Mouse (Mus musculus) spleen, adult 2 months (tissue): ENCODE data around the gene Tuba1c. TPM values are rescaled to one million over a fixed set of nuclear protein-coding genes. Genes with fewer than 3 reads are reported as not detected.

Experiments
- DNase-seq, 2 experiments: peaks; one replicate each; pipeline versions ENCODE4 v3.0.0 to v3.0.0-alpha.2; 2012 to 2021; ENCODE audit warnings: low spot score in 2 of 2, low read depth in 1 of 2
- H3K27ac ChIP-seq: fragments of 200-500 bp; 2 replicates; pipeline ENCODE4 v1.5.1; 2012; ENCODE audit warnings: low read length, inconsistent platforms; ENCODE audit not compliant: insufficient read depth
- H3K27me3 ChIP-seq: fragments of 200-500 bp; 2 replicates; pipeline ENCODE4 v1.6.1; 2012; ENCODE audit warnings: mild to moderate bottlenecking, moderate library complexity, low read length, inconsistent platforms; ENCODE audit not compliant: control insufficient read depth, insufficient read depth
- H3K36me3 ChIP-seq: fragments of 200-500 bp; 2 replicates; pipeline ENCODE4 v1.6.1; 2012; ENCODE audit warnings: mild to moderate bottlenecking, low read length, inconsistent platforms; ENCODE audit not compliant: control insufficient read depth, insufficient read depth
- H3K4me1 ChIP-seq: fragments of 200-500 bp; 2 replicates; pipeline ENCODE4 v1.6.1; 2011; ENCODE audit warnings: inconsistent platforms; ENCODE audit not compliant: control insufficient read depth, insufficient read depth, insufficient read length
- H3K4me3 ChIP-seq: fragments of 200-500 bp; 2 replicates; pipeline ENCODE4 v1.5.1; 2011; ENCODE audit warnings: mild to moderate bottlenecking, inconsistent platforms; ENCODE audit not compliant: insufficient read depth, insufficient read length; ENCODE audit errors: extremely low read depth
- CTCF ChIP-seq: fragments of 200-500 bp; IDR thresholded peaks from 2 replicates; pipeline ENCODE4 v1.5.1; 2011; ENCODE audit warnings: mild to moderate bottlenecking, inconsistent platforms; ENCODE audit not compliant: insufficient read depth, insufficient read length, insufficient replicate concordance; ENCODE audit errors: extremely low read depth
- POLR2A ChIP-seq: fragments of 200-500 bp; IDR thresholded peaks from 2 replicates; pipeline ENCODE4 v1.6.1; 2011; ENCODE audit warnings: low read depth, low read length, inconsistent platforms
- WGBS: fragments of 180-500 bp; shearing (Covaris S2); methylation state at CpG from one replicate; pipeline ENCODE4 v1.1.7; 2018; 5-methylcytosine and 5-hydroxymethylcytosine counted together
- polyA plus RNA-seq: library from polyadenylated mRNA; depleted of rRNA; stranded (reverse); fragments of >200 nt; gene quantifications from 2 replicates; pipeline ENCODE4 v1.2.3, GENCODE M21; 2012

The Tuba1c gene
- polyA plus RNA-seq, 1 experiment = 119 TPM

DNA sequence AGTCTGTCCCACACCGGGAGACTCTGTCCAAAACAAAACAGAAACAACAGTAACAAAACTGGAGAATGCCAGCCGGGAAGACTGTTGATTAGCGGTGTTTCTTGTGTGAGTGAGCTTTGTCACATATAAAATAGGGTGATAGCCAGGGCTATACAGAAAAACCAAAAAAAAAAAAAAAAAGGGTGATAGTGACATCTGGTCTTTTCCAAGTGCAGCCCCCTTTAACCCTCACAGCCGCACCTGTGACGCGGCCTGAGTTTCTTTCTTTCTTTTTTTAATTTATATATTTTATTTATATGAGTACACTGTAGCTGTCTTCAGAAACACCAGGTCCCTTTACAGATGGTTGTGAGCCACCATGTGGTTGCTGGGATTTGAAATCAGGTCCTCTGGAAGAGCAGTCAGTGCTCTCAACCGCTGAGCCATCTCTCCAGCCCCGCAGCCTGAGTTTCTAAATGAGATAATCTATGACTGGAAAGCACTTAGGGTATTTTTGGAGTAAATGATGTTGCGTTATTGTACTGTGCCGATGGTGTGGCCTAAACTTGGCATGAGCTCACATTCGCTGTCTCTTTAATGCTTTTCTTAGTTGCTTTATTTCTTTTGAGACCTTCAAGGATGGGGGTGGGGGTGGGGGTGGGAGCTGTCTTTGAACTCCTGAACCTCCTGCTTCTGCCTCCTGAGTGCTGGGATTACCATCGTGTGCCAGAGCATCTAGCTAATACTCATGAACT lies 43.5 kb upstream of the Tuba1c start:
- TF ChIP-seq CTCF (no peak), POLR2A (no peak)
- peak overlapping the region; percentile 99 for H3K27ac ChIP-seq
- WGBS = 58% methylated on average over 12 of the region's 12 CpGs
- H3K4me3 ChIP-seq = peak overlapping the region; percentile 78
- no peaks in the 10 kb centered on the region for H3K27me3 ChIP-seq
- peaks cover 4% of the 10 kb centered on the region for H3K4me1 ChIP-seq
- no peak for DNase-seq
- H3K36me3 ChIP-seq = no peaks in the 10 kb centered on the region

DNA sequence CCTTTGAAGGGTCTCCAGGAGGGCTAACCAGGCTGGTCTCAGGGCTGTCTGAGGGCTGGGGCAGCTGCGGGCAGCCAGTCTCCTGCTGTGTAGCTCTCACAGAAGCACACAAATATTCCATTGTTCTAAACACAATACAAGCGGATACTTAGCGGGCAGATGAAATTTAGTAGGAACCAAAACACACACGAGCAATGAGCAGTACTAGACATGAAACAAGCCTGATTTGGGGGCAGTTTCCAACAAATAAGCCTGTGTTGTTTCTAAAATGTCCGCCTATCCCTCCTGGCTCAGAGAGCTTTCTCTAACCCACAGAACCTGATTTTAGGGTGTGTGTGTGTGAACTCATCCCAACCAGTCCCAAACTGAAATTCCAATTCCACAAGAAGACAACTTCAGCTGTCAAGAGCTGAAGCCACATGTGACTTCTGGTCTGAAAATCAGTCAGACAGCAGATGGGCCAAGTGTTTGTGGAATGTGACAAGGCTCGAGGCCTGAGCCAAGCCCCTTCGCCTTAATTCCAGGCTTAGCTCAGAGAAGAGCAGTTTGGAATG lies 42.5 kb upstream of the Tuba1c start:
- H3K4me1 ChIP-seq = peaks cover 4% of the 10 kb centered on the region
- H3K27ac ChIP-seq = peak overlapping the region; percentile 48; the same call in 1 of the 2 replicates
- H3K36me3 ChIP-seq = no peaks in the 10 kb centered on the region
- WGBS = 91% methylated on average over 7 of the region's 7 CpGs
- no peak for TF ChIP-seq POLR2A
- no peak for TF ChIP-seq CTCF
- no peak for DNase-seq
- H3K4me3 ChIP-seq = no peak overlapping the region
- no peaks in the 10 kb centered on the region for H3K27me3 ChIP-seq

DNA sequence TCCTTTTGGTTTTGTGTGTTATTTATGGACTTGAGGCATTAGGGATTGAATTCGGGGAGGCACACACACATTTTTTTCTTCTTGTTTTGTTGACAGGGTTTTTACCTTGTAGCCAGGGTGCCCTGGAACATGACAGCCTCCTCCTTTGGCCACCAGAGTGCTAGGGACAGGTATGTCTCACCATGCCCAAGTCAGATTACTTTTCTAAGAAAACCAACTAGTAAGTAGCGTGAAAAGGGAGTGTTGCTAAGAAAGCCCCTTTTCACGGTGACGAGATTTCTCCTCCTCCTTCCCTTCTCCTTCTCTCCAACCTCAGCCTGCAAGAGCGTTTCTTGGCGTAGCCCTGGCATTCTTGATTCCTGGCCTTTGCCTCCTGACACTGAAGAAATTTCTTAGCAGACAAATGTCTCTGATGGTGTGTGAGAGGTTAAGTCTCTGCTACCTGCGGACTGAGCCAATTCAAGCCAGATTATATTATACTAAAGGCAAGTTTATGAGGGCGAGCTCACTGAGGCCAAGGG lies 42.0 kb upstream of the Tuba1c start:
- DNase-seq = no peak
- no peak for TF ChIP-seq CTCF
- no peak for TF ChIP-seq POLR2A

DNA sequence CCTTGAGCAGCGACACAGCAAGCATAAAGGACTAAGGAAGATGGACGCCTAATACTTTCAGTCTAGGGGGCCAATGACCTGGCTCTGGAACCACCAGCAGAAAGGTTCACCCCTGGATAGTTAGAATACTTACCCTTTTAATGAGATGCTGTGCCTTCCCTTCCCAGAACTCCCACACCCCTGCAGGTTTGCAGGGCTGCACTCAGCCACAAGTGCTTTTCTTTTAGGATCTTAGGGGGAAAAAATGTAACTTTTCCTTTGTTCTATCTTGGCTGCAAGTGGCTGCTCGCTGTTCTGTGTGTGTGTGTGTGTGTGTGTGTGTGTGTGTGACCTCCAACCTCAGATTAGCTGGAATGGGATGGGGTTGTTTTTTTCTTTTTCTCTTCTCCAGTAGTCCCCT lies 40.9 kb upstream of the Tuba1c start:
- H3K27ac ChIP-seq = no peak overlapping the region
- H3K4me3 ChIP-seq = no peak overlapping the region
- TF ChIP-seq CTCF = no peak
- no peak for TF ChIP-seq POLR2A
- no peaks in the 10 kb centered on the region for H3K27me3 ChIP-seq
- DNase-seq = no peak
- H3K4me1 ChIP-seq = peaks cover 7% of the 10 kb centered on the region
- WGBS = 80% methylated on average over 3 of the region's 3 CpGs
- H3K36me3 ChIP-seq = no peaks in the 10 kb centered on the region

More for the DNA sequence above, 42.0 kb upstream of the Tuba1c start:
- Histone ChIP-seq H3K4me3 (no peak overlapping the region), H3K27me3 (no peaks in the 10 kb centered on the region), H3K4me1 (peaks cover 4% of the 10 kb centered on the region), H3K27ac (0 out of 2 replicates have a peak overlapping the region, but pooled peaks have one; percentile 6), H3K36me3 (no peaks in the 10 kb centered on the region)
- WGBS = 82% methylated on average over 8 of the region's 8 CpGs

DNA sequence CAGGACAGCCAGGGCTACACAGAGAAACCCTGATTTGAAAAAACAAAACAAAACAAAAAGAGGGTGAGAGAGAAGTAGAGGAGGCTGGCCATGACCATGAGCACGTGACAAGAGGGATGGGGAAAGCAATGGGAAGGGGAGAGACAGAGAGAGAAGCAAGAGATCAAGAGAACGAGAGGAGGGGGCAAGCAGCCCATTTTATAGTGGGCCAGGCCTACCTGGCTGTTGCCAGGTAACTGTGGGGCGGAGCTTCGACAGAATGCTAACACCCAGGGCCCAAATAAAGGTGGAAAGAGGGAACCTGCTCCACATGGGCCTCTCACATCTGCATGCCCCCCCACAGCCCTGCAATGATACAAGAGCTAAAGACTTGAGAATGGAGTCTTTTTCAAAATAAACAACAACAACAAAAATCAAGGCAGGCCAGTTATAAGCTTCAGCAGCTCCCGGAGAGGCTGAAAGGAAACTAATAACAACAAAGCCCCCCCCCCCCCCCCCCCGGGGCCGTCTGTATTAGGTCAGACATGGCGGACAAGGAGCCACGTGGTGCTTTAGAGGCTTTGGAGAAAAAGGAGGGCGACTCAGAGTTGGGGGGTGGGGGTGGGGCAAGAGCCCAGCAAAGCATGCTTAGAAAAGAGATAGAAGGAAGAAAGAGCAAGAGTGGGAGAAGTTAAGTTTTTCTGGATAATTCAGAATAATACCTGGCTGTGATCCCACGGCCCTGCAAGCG lies 39.8 kb upstream of the Tuba1c start:
- TF ChIP-seq CTCF (no peak), POLR2A (no peak)
- H3K27ac ChIP-seq = no peak overlapping the region
- no peak for DNase-seq
- no peaks in the 10 kb centered on the region for H3K27me3 ChIP-seq
- H3K4me1 ChIP-seq = peaks cover 3% of the 10 kb centered on the region; the same call in 1 of the 2 replicates
- H3K4me3 ChIP-seq = no peak overlapping the region
- no peaks in the 10 kb centered on the region for H3K36me3 ChIP-seq
- WGBS = 60% methylated on average over 11 of the region's 12 CpGs

DNA sequence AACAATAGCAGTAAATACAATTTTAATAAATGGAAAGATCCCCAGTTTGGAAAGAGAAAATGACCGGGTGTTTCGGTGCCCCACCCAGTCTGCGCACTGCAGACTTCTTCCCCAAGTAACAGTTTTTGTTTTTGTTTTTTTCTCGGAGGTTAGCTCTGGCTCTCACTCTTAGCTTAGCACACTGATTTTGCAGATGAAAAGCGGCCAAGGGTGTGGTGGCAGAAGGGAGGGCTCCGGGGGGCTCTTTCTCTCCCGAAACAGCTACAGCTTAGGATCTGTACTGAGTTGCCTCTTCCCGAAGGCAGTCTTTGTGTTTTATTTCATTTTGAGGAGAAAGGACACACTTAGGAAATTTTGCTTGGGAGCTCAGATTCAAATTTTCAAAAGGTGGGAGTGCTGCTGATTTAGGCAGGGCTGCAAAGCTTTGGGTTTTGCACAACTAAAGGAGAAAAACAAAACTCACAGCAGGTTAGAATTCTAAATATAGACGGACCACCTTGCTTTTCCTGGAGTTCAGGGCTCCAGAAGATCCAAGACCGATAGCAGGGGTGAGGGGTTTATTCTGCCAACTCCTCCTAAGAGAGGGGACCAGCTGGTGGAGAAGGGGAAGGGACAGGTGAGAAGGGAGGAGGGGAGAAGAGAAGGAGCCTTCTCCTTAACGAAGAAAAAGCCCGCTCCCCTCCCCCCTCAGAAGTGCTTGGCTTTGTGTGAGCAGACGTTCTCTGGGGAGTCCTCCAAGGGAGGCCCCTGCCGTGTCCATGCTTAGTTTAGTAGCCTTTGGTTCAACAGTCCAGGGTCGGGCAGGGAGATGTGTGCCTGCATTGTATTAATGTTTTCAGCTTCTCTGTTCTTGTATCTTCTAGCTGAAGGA lies 38.8 kb upstream of the Tuba1c start:
- Histone ChIP-seq H3K4me1 (peaks cover 3% of the 10 kb centered on the region; the same call in 1 of the 2 replicates), H3K27me3 (no peaks in the 10 kb centered on the region), H3K4me3 (no peak overlapping the region), H3K27ac (no peak overlapping the region), H3K36me3 (no peaks in the 10 kb centered on the region)
- TF ChIP-seq POLR2A = no peak
- no peak for TF ChIP-seq CTCF
- no peak for DNase-seq
- 85% methylated on average over 15 of the region's 15 CpGs for WGBS
